Mouse (Mus musculus) C2C12 (cell line): ENCODE results near the gene Lhfpl4.

Experiments used
- CEBPB ChIP-seq: IDR thresholded peaks from one replicate; pipeline ENCODE4 v1.6.1; 2011; ENCODE audit warnings: low read depth, mild to moderate bottlenecking, control low read depth, moderate library complexity
- CTCF ChIP-seq: IDR thresholded peaks from one replicate; pipeline ENCODE4 v1.5.1; 2011; ENCODE audit not compliant: control insufficient read depth, insufficient read depth, insufficient read length
- MAX ChIP-seq: IDR thresholded peaks from one replicate; pipeline ENCODE4 v1.6.1; 2011; ENCODE audit warnings: mild to moderate bottlenecking, control low read depth
- MYOD1 ChIP-seq: IDR thresholded peaks from one replicate; pipeline ENCODE4 v1.6.1; 2011; ENCODE audit warnings: low read depth; ENCODE audit not compliant: control insufficient read depth, insufficient read length
- MYOG ChIP-seq: IDR thresholded peaks from one replicate; pipeline ENCODE4 v1.6.1; 2011; ENCODE audit not compliant: control insufficient read depth, insufficient read length; ENCODE audit errors: extremely low read depth
- USF1 ChIP-seq: IDR thresholded peaks from one replicate; pipeline ENCODE4 v1.6.1; 2011; ENCODE audit warnings: low read depth, mild to moderate bottlenecking, control low read depth, moderate library complexity

DNA sequence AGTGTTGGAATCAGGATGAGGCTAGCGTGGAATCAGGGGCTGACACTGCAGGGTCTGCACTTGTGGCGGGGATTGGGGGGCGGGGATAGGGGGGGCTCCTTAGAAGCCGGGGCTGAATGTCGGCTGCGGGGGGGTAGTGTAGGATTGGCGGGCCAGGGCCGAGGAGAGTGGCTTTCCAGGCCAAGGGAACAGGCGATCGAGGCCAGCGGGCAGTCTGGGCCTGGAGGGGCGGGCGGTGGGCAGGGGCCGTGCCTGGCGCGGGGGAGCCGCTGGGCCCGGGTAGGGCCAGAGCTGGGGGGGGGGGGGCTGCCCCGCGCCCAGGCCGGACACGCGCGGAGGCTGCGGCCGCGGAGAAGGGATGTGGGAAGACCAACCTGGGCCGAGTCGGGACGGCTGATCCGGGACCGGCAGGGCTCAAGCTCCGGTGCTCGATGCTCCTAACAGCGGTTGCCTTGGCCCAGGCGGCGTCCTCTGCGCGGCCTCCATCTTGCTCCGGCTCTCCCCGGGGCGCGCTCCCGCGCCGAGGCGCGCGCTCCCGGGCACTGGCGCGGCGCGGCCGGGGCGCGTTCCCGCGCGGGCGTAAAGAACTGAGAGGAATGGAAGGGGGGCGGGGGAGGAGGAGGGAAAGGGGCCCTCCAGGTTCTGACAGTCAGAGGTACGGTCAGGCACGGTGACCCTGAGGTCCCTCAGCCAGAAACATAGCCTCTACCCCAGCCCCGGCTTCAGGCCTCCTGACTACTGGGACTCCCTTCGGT, at the start of gene Lhfpl4:
- TF ChIP-seq USF1 (no peak), MAX (no peak), CTCF (no peak), MYOD1 (no peak), CEBPB (no peak), MYOG (no peak)
